Mouse (Mus musculus) lung, postnatal 0 days (tissue): ENCODE data around the gene Bricd5. TPM values are rescaled to one million over a fixed set of nuclear protein-coding genes. Genes with fewer than 3 reads are reported as not detected.

Experiments
- ATAC-seq: fragments of 200-750 bp; cut with Nextera tagmentation; 2 replicates; pipeline ENCODE4 v1.8.0; 2017; ENCODE audit warnings: moderate library complexity
- DNase-seq: peaks from one replicate; pipeline ENCODE4 v3.0.0-alpha.2; 2016; ENCODE audit warnings: low spot score
- H3K27ac ChIP-seq: fragments of 300-500 bp; sonication (generic); 2 replicates; pipeline ENCODE4 v1.5.1; 2014; ENCODE audit warnings: antibody characterized with exemption, mild to moderate bottlenecking, low read length, mixed read lengths
- H3K27me3 ChIP-seq: fragments of 300-500 bp; sonication (generic); replicated peaks from 2 replicates; pipeline ENCODE4 v1.6.1; 2014; ENCODE audit warnings: low read length, mixed read lengths; ENCODE audit not compliant: insufficient read depth
- H3K36me3 ChIP-seq: fragments of 300-500 bp; sonication (generic); 2 replicates; pipeline ENCODE4 v1.6.1; 2014; ENCODE audit warnings: low read length, mixed read lengths; ENCODE audit not compliant: insufficient read depth
- H3K4me1 ChIP-seq: fragments of 300-500 bp; sonication (generic); 2 replicates; pipeline ENCODE4 v1.6.1; 2014; ENCODE audit warnings: antibody characterized with exemption, low read depth, low read length, mixed read lengths; ENCODE audit not compliant: insufficient read depth
- H3K4me2 ChIP-seq: fragments of 300-500 bp; sonication (generic); replicated peaks from 2 replicates; pipeline ENCODE4 v1.6.1; 2014; ENCODE audit warnings: low read depth, mild to moderate bottlenecking, low read length, moderate library complexity, mixed read lengths
- H3K4me3 ChIP-seq: fragments of 300-500 bp; sonication (generic); 2 replicates; pipeline ENCODE4 v1.5.1; 2014; ENCODE audit warnings: low read depth, low read length
- H3K9ac ChIP-seq: fragments of 300-500 bp; sonication (generic); replicated peaks from 2 replicates; pipeline ENCODE4 v1.6.1; 2014; ENCODE audit warnings: low read depth, mild to moderate bottlenecking
- H3K9me3 ChIP-seq: fragments of 300-500 bp; sonication (generic); 2 replicates; pipeline ENCODE4 v1.6.1; 2016; ENCODE audit warnings: low read length, mixed read lengths
- CTCF ChIP-seq: IDR thresholded peaks from 2 replicates; pipeline ENCODE4 v1.5.1; 2016; ENCODE audit warnings: antibody characterized with exemption, mild to moderate bottlenecking
- EP300 ChIP-seq: IDR thresholded peaks from 2 replicates; pipeline ENCODE4 v1.6.1; 2016; ENCODE audit warnings: antibody characterized with exemption, mild to moderate bottlenecking, control low read depth
- WGBS: fragments of 180-500 bp; shearing (Covaris S2); extraction: QIAGEN DNeasy Blood & Tissue Kit; methylation state at CpG from one replicate; pipeline ENCODE4 v1.1.7; 2014; 5-methylcytosine and 5-hydroxymethylcytosine counted together
- polyA plus RNA-seq: library from polyadenylated mRNA; unstranded; fragments of >200 nt; fragmentation: Nextera tagmentation; extraction: Ambion mirVana; gene quantifications from 2 replicates; pipeline ENCODE4 v1.2.1, GENCODE M21; 2015

The Bricd5 gene
- polyA plus RNA-seq, 1 experiment from 2014 or later, result not detected

DNA sequence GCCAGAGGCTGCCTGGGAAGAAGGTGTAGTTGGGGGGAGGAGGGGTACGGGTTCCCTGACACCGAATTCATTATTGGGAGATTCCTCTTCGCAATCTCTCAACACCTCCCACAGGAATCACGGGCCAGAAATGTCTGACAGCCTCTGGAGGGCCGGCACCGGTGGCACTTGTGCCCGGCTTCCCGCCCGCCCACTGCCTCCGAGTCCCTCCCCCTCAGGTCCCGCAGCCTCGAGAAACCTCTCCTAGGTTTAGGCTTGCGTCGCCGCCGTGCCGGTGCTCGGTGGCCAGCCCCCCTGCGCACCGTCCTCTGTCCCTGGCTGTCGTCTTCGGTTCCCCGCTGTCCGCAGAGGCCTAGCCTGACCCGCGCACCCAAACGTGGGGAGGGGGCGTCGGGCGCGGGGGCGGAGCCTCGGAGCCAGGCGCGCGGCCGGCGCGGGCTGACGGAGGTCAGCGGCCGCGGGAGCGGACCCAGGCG, 14.5 kb downstream of the Bricd5 start, which contains the start of gene Caskin1:
Caskin1 (plus strand) TSS at position 416 of the 476 bp plus-strand sequence.
- Histone ChIP-seq H3K4me1 (peaks cover 5% of the 10 kb centered on the region; the same call in 1 of the 2 replicates), H3K4me3 (peak within 1 kb of the TSS; percentile 60), H3K9me3 (no peaks in the 10 kb centered on the region), H3K36me3 (no peaks in the 10 kb centered on the region), H3K4me2 (peak within 1 kb of the TSS; percentile 99), H3K27me3 (peaks cover 7% of the 10 kb centered on the region; the same call in 1 of the 2 replicates), H3K9ac (0 out of 2 replicates have a peak within 1 kb of the TSS, but pooled peaks have one; percentile 12), H3K27ac (no peak within 1 kb of the TSS)
- peak; percentile 65 for ATAC-seq
- under 1% methylated on average over 25 of the region's 45 CpGs for WGBS
- TF ChIP-seq EP300, result no peak
- TF ChIP-seq CTCF, result no peak
- peak; percentile 52 for DNase-seq

DNA sequence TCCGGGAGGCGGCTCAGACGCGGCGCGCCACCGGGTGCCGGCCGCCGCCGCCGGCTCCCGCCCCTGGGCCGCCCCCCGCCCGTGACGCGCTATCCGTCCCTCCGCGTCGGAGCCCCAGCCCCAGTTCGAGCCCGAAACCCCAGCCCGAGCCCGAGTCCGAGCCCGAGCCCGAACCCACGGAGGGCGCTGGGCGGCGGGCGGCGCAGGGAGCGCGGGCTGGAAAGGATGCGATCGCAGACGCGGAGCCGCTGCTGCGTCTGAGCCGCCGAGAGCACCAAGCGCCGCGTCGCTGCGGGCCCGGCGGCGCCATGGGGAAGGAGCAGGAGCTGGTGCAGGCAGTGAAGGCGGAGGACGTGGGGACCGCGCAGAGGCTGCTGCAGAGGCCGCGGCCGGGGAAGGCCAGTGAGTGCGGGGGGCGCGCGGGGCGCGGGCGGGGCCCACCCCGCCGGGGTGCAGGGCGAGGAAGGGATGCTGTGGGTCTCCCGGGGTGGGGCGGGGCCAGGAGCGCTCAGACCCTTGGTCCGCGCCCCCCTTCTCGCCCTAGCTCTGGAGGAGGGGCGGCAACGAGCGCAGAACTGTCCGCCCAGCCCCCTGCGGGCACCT, 15.1 kb downstream of the Bricd5 start:
- Histone ChIP-seq H3K4me1 (peaks cover 5% of the 10 kb centered on the region; the same call in 1 of the 2 replicates), H3K27me3 (peaks cover 7% of the 10 kb centered on the region; the same call in 1 of the 2 replicates), H3K9me3 (no peaks in the 10 kb centered on the region), H3K36me3 (no peaks in the 10 kb centered on the region), H3K4me2 (peak overlapping the region; percentile 99), H3K9ac (0 out of 2 replicates have a peak overlapping the region, but pooled peaks have one; percentile 12), H3K4me3 (peak overlapping the region; percentile 60), H3K27ac (no peak overlapping the region)
- DNase-seq, result no peak
- 1% methylated on average over 29 of the region's 81 CpGs for WGBS
- peak; percentile 61 for ATAC-seq
- TF ChIP-seq CTCF, result no peak
- no peak for TF ChIP-seq EP300

DNA sequence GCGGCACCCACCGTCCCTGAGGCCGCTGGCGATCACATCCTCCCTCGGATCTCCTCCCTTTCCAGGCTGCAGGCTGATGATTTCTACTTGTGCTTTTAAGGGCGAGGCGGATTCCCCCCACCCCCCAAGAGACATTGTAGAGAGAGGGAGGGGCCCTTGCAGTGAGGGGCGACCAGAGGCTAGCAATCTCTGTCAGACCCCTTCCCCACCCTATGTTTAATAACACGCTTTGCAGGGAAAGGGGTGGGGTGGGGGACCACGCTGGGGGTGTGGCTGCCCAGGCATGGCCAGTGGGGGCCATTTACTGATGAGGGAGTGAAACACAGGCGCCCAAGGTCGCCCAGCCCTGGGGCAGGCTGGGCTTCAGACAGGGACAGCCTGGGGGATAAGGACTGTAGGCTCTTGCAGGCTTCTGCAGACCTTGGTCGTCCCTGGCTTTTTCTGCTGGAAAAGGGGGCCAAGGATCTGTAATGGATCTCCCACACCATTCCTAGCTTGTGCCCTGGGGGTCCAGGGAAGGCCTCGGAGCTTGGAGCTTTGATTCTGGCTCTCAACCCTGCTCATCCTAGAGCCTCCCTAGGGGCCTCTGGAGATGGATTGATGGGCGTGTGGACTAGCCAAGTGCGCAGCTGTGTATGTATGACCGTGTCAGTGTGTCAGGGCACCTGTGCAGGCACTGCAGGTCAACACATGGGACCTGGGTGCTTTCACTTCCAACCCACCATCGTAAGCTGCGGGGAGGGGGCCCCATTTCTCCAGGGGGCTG, 15.8 kb downstream of the Bricd5 start:
- WGBS, result 24% methylated on average over 19 of the region's 19 CpGs
- Histone ChIP-seq H3K36me3 (no peaks in the 10 kb centered on the region), H3K27me3 (peaks cover 7% of the 10 kb centered on the region; the same call in 1 of the 2 replicates), H3K4me2 (peak overlapping the region; percentile 99), H3K4me1 (peaks cover 5% of the 10 kb centered on the region; the same call in 1 of the 2 replicates), H3K9ac (no peak overlapping the region), H3K4me3 (peak overlapping the region; percentile 60), H3K9me3 (no peaks in the 10 kb centered on the region), H3K27ac (no peak overlapping the region)
- ATAC-seq (no peak), DNase-seq (no peak)
- TF ChIP-seq CTCF, result no peak
- no peak for TF ChIP-seq EP300

DNA sequence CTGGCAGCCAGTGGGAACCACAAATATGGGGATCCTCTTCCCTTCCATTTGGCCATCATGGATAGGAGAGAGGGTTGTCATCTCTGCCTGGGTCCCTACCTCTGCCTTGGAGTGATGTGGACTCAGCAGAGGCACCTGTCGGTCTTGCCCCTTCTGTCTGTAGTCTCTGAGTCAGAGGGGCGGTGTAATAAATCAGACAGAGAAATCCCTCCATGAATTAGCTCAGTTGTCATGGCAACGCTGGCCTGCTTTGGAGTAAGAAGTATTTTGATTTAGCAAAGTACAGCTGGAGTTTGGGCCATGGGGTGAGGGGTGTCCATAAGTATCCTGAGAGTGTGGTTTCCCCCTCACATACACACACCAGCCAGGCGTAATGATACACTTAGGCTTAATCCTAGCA, 16.7 kb downstream of the Bricd5 start:
- peaks cover 7% of the 10 kb centered on the region; the same call in 1 of the 2 replicates for H3K27me3 ChIP-seq
- no peak overlapping the region for H3K27ac ChIP-seq
- peaks cover 5% of the 10 kb centered on the region; the same call in 1 of the 2 replicates for H3K4me1 ChIP-seq
- no peak for TF ChIP-seq EP300
- no peak for TF ChIP-seq CTCF
- H3K4me2 ChIP-seq, result no peak overlapping the region
- no peak overlapping the region for H3K9ac ChIP-seq
- WGBS, result 69% methylated on average over 4 of the region's 4 CpGs
- H3K9me3 ChIP-seq, result no peaks in the 10 kb centered on the region
- DNase-seq, result no peak
- no peak for ATAC-seq
- H3K4me3 ChIP-seq, result no peak overlapping the region
- H3K36me3 ChIP-seq, result no peaks in the 10 kb centered on the region

DNA sequence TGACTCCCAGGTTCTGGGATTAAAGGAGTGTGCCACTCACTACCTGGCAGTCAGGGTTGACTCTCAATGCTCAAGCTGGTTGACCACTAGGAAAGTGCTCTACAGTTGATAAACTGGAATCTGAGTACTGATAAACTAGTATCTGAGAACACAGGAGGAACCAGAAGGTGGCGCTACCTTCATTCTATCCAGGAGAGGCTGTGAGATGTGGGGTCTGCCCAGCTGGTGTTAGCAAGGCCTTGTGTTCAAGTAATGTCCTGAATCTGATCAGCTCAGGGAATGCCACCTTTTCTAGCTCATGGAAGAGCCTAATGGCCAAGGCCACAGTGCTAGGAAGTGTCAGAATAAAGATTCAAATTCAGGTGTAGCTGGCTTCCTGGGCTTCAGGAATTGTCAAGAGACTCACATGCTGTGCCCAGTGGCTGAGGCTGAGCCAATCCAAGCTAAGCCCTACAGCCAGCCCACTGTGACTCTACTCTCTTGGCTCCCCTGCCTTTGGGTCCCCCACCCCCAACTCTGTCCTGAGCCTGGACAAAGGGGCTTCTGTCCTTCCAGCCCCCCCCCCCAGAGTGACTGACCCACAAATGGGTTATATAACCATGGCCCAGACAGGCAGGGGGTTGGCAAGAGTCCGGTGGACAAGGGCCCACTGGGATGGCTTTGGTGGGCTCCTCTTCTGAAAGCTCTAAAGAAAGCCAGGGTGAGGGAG, 21.1 kb downstream of the Bricd5 start:
- DNase-seq (peak; percentile 74), ATAC-seq (0 out of 2 replicates have a peak, but pooled peaks have one; percentile 53)
- Histone ChIP-seq H3K9ac (no peak overlapping the region), H3K9me3 (no peaks in the 10 kb centered on the region), H3K4me2 (no peak overlapping the region), H3K4me1 (no peaks in the 10 kb centered on the region), H3K27me3 (no peaks in the 10 kb centered on the region), H3K4me3 (no peak overlapping the region), H3K36me3 (no peaks in the 10 kb centered on the region), H3K27ac (no peak overlapping the region)
- 40% methylated on average over 2 of the region's 2 CpGs for WGBS
- TF ChIP-seq CTCF, result peak; percentile 81
- no peak for TF ChIP-seq EP300

DNA sequence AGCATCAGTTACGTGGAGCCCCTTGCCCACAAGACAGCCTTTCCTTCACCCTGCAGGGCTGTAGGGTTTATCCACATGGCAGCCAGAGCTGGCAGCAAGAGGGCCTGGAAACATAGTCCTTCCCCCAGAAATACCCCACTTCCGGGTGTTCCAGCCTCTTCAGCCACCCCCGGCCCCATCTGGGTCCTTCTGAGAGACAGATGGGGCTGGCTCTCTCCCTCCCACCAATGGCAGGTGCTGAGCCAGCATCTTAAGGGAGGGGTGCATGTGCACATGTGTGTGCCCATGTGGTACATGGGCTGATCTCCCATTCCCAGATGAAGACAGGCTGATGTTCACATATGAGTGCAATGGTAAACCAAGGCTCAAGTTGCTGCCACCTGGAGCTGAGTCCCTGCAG, 21.8 kb downstream of the Bricd5 start:
- no peak overlapping the region for H3K27ac ChIP-seq
- TF ChIP-seq EP300 (no peak), CTCF (no peak)
- H3K9ac ChIP-seq, result no peak overlapping the region
- ATAC-seq (no peak), DNase-seq (no peak)
- no peaks in the 10 kb centered on the region for H3K9me3 ChIP-seq
- H3K36me3 ChIP-seq, result no peaks in the 10 kb centered on the region
- no peaks in the 10 kb centered on the region for H3K4me1 ChIP-seq
- 65% methylated on average over 3 of the region's 3 CpGs for WGBS
- H3K27me3 ChIP-seq, result no peaks in the 10 kb centered on the region
- no peak overlapping the region for H3K4me2 ChIP-seq
- no peak overlapping the region for H3K4me3 ChIP-seq
